Mouse (Mus musculus) layer of hippocampus, adult 11-12 months (tissue): ENCODE measurements at regions not wholly inside any gene's neighbourhood (a gene's known extent, or its start where the extent isn't known, plus 50 kb on each side); places are given as distances from the start of the nearest gene placed in this dataset.
"Not testable (repeated sequence)": the region's sequence is repeated elsewhere in the genome, so short reads cannot be mapped to it uniquely, and the experiment has no call there.

ENCODE experiments used
- DNase-seq: peaks from one replicate; pipeline ENCODE4 v3.0.0; 2022; ENCODE audit warnings: low spot score

GRCm38 (mm10) chr9:33442266-33442665 is 806.2 kb downstream of the Ets1 start:
- DNase-seq = no peak

- DNase-seq = peak; percentile 44
Observed at GRCm38 (mm10) chr9:33445902-33446301, 809.9 kb downstream of the Ets1 start.

- DNase-seq = no peak
Observed at GRCm38 (mm10) chr9:33475106-33475505, 839.1 kb downstream of the Ets1 start.

GRCm38 (mm10) chr9:33482845-33483540 is 847.0 kb downstream of the Ets1 start:
- DNase-seq = no peak

- no peak for DNase-seq
Observed at GRCm38 (mm10) chr9:33483541-33483846, 847.5 kb downstream of the Ets1 start.

GRCm38 (mm10) chr9:33533101-33533810 is 897.2 kb downstream of the Ets1 start:
- no peak for DNase-seq

- DNase-seq = peak; percentile 9
Observed at GRCm38 (mm10) chr9:33543301-33543700, 907.3 kb downstream of the Ets1 start.

- no peak for DNase-seq
Observed at GRCm38 (mm10) chr9:33546126-33546737, 910.2 kb downstream of the Ets1 start.

GRCm38 (mm10) chr9:33549395-33549794 is 913.4 kb downstream of the Ets1 start:
- no peak for DNase-seq

- no peak for DNase-seq
Observed at GRCm38 (mm10) chr9:33571990-33572389, 913.7 kb upstream of the Kirrel3 start.

- DNase-seq = no peak
Observed at GRCm38 (mm10) chr9:33611511-33611910, 874.2 kb upstream of the Kirrel3 start.

- DNase-seq = no peak
Observed at GRCm38 (mm10) chr9:33624378-33624777, 861.3 kb upstream of the Kirrel3 start.

- no peak for DNase-seq
Observed at GRCm38 (mm10) chr9:33629731-33630473, 855.8 kb upstream of the Kirrel3 start.

GRCm38 (mm10) chr9:33662978-33663377 is 822.7 kb upstream of the Kirrel3 start:
- DNase-seq = no peak

- DNase-seq = peak; percentile 9
Observed at GRCm38 (mm10) chr9:33681129-33681528, 804.6 kb upstream of the Kirrel3 start.

- DNase-seq = no peak
Observed at GRCm38 (mm10) chr9:33691731-33692130, 794.0 kb upstream of the Kirrel3 start.

GRCm38 (mm10) chr9:33717614-33718013 is 768.1 kb upstream of the Kirrel3 start:
- no peak for DNase-seq

- DNase-seq = peak; percentile 17
Observed at GRCm38 (mm10) chr9:33724811-33725210, 760.9 kb upstream of the Kirrel3 start.

GRCm38 (mm10) chr9:33728058-33728457 is 757.6 kb upstream of the Kirrel3 start:
- not testable (repeated sequence) for DNase-seq

GRCm38 (mm10) chr9:33760701-33761100 is 725.0 kb upstream of the Kirrel3 start:
- no peak for DNase-seq

GRCm38 (mm10) chr9:33766235-33766634 is 719.5 kb upstream of the Kirrel3 start:
- DNase-seq = no peak

GRCm38 (mm10) chr9:33769811-33770210 is 715.9 kb upstream of the Kirrel3 start:
- DNase-seq = no peak

GRCm38 (mm10) chr9:33774178-33774577 is 711.5 kb upstream of the Kirrel3 start:
- no peak for DNase-seq
